Mouse (Mus musculus) neural tube, embryonic 12.5 days (tissue): Measurements from ENCODE around the gene Pdia5. TPM values are rescaled to one million over a fixed set of nuclear protein-coding genes. Genes with fewer than 3 reads are reported as not detected.

Source experiments
- ATAC-seq: fragments of 200-750 bp; cut with Nextera tagmentation; 2 replicates; pipeline ENCODE4 v1.8.0; 2017; ENCODE audit warnings: low read depth, mild to moderate bottlenecking, moderate TSS enrichment, moderate library complexity; ENCODE audit not compliant: low FRiP score
- H3K27ac ChIP-seq: fragments of 300-500 bp; sonication (generic); 2 replicates; pipeline ENCODE4 v1.5.1; 2016
- H3K27me3 ChIP-seq: fragments of 300-500 bp; sonication (generic); replicated peaks from 2 replicates; pipeline ENCODE4 v1.6.1; 2016; ENCODE audit warnings: mild to moderate bottlenecking
- H3K36me3 ChIP-seq: fragments of 300-500 bp; sonication (generic); 2 replicates; pipeline ENCODE4 v1.6.1; 2016; ENCODE audit warnings: mild to moderate bottlenecking
- H3K4me1 ChIP-seq: fragments of 300-500 bp; sonication (generic); 2 replicates; pipeline ENCODE4 v1.6.1; 2016
- H3K4me2 ChIP-seq: fragments of 300-500 bp; sonication (generic); replicated peaks from 2 replicates; pipeline ENCODE4 v1.6.1; 2016; ENCODE audit warnings: mild to moderate bottlenecking
- H3K4me3 ChIP-seq: fragments of 300-500 bp; sonication (generic); 2 replicates; pipeline ENCODE4 v1.5.1; 2016
- H3K9ac ChIP-seq: fragments of 300-500 bp; sonication (generic); 2 replicates; pipeline ENCODE4 v1.6.1; 2016; ENCODE audit warnings: mild to moderate bottlenecking
- H3K9me3 ChIP-seq: fragments of 300-500 bp; sonication (generic); 2 replicates; pipeline ENCODE4 v1.6.1; 2016; ENCODE audit warnings: mild to moderate bottlenecking
- WGBS: fragments of 180-500 bp; shearing (Covaris S2); methylation state at CpG from one replicate; pipeline ENCODE4 v1.1.7; 2016; 5-methylcytosine and 5-hydroxymethylcytosine counted together
- polyA plus RNA-seq: library from polyadenylated mRNA; unstranded; fragments of >200 nt; fragmentation: Nextera tagmentation; extraction: Ambion mirVana; gene quantifications from 2 replicates; pipeline ENCODE4 v1.2.1, GENCODE M21; 2016

Pdia5 gene
- polyA plus RNA-seq, 1 experiment from 2014 or later: 24.0 TPM

DNA sequence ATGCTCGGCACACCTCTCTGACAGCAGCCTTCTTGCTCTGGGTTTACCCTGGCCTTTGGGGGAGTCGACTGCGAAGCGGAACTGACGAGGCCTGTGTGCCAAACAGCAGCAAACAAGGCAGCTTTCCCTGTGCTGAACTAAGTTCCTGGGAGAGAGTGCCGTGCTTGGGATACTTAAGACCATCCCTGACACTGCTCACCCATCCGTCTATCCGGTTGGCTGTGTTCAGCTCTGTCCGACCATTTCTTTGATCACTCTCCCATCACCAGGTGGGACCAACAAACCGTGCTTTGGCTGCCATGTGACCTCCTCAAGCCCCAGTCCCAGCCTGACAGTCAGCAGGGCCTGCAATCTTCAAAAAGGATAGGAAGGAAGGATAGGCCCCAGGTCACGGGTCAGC, 32.4 kb downstream of the Pdia5 start:
- WGBS: 90% methylated on average over 11 of the region's 11 CpGs
- Histone ChIP-seq H3K4me2 (no peak overlapping the region), H3K4me1 (no peaks in the 10 kb centered on the region), H3K27ac (no peak overlapping the region), H3K9me3 (no peaks in the 10 kb centered on the region), H3K9ac (no peak overlapping the region), H3K27me3 (no peaks in the 10 kb centered on the region), H3K36me3 (peaks cover 8% of the 10 kb centered on the region; the same call in 1 of the 2 replicates), H3K4me3 (no peak overlapping the region)
- no peak for ATAC-seq

DNA sequence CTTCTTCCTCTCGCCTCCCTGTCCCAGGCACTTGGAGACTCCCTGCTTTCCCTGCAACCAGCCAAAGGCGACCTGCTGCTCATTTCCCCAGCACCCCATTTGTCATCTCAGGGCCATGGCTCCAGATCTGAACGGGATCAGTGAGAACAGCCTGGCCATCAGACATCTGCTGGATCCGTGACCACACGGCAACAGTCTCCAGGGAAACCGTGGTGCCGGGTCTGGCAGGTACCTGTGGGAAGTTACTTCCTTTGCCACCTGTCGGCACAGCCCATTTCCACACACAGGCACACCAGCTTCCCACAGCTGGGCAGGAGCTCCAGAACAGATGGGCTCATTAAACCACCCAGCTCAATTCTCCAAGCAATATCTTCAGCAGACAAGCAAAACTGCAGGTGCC, 33.2 kb downstream of the Pdia5 start:
- no peaks in the 10 kb centered on the region for H3K4me1 ChIP-seq
- H3K4me2 ChIP-seq: no peak overlapping the region
- H3K36me3 ChIP-seq: peaks cover 8% of the 10 kb centered on the region; the same call in 1 of the 2 replicates
- no peak overlapping the region for H3K9ac ChIP-seq
- H3K9me3 ChIP-seq: no peaks in the 10 kb centered on the region
- WGBS: 75% methylated on average over 8 of the region's 8 CpGs
- no peaks in the 10 kb centered on the region for H3K27me3 ChIP-seq
- no peak overlapping the region for H3K27ac ChIP-seq
- ATAC-seq: no peak
- no peak overlapping the region for H3K4me3 ChIP-seq

GRCm38 (mm10) chr16:35457011-35457419, 33.7 kb downstream of the Pdia5 start:
- peaks cover 8% of the 10 kb centered on the region; the same call in 1 of the 2 replicates for H3K36me3 ChIP-seq
- no peak overlapping the region for H3K9ac ChIP-seq
- no peak overlapping the region for H3K4me2 ChIP-seq
- no peak for ATAC-seq
- no peaks in the 10 kb centered on the region for H3K27me3 ChIP-seq
- no peaks in the 10 kb centered on the region for H3K4me1 ChIP-seq
- WGBS: 91% methylated on average over 7 of the region's 7 CpGs
- no peak overlapping the region for H3K27ac ChIP-seq
- no peaks in the 10 kb centered on the region for H3K9me3 ChIP-seq
- no peak overlapping the region for H3K4me3 ChIP-seq

DNA sequence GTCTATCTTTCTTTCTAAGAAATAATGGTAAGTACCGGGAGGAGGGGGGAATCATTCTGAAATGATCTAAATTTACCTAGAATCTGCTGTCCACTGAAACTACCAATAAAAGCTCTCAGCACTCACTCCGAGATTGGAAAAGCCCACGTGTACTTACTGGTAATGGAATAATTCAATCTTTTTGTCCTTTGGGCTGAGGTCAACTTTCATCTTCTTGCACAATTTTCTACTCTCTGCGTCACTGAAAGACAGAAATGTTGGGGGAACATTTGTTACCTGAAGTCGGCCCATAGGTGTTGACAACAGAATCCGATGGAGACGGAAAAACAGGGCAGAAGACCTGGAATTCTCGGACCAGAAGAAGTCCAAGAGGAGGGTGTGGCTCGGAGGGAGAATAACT, 34.4 kb downstream of the Pdia5 start:
- ATAC-seq: no peak
- WGBS: 93% methylated on average over 9 of the region's 9 CpGs
- no peak overlapping the region for H3K27ac ChIP-seq

DNA sequence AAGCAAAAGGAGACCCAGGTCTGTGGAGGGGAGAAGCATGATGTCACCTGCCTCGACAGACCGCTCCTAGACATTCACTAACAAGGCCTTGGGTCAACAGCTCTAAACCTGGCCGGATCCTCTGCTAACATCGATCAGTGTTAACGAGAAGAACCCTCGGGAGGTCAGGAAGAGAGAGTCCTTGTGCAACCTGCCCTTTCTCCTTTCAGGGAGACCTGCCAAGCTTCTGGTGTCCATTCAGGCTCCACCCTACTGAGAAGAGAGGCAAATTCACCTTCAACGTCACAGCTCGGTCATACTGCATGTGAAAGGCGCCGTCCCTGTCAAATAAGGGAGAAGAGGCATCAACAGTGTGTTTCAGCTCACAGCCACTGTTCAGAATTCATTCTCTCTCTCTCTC, 34.9 kb downstream of the Pdia5 start:
- Histone ChIP-seq H3K4me2 (no peak overlapping the region), H3K4me3 (no peak overlapping the region), H3K27me3 (no peaks in the 10 kb centered on the region), H3K4me1 (no peaks in the 10 kb centered on the region), H3K9ac (no peak overlapping the region), H3K9me3 (no peaks in the 10 kb centered on the region), H3K36me3 (peaks cover 8% of the 10 kb centered on the region; the same call in 1 of the 2 replicates), H3K27ac (no peak overlapping the region)
- 96% methylated on average over 10 of the region's 10 CpGs for WGBS
- no peak for ATAC-seq

More for the DNA sequence above, 34.4 kb downstream of the Pdia5 start:
- Histone ChIP-seq H3K9ac (no peak overlapping the region), H3K36me3 (peaks cover 8% of the 10 kb centered on the region; the same call in 1 of the 2 replicates), H3K4me3 (no peak overlapping the region), H3K9me3 (no peaks in the 10 kb centered on the region), H3K4me2 (no peak overlapping the region), H3K4me1 (no peaks in the 10 kb centered on the region), H3K27me3 (no peaks in the 10 kb centered on the region)

- no peaks in the 10 kb centered on the region for H3K4me1 ChIP-seq
- H3K9me3 ChIP-seq: no peaks in the 10 kb centered on the region
- ATAC-seq: no peak
- no peak overlapping the region for H3K9ac ChIP-seq
- H3K4me3 ChIP-seq: no peak overlapping the region
- H3K27ac ChIP-seq: no peak overlapping the region
- no peaks in the 10 kb centered on the region for H3K27me3 ChIP-seq
- H3K36me3 ChIP-seq: peaks cover 9% of the 10 kb centered on the region
- no peak overlapping the region for H3K4me2 ChIP-seq
- 93% methylated on average over 16 of the region's 16 CpGs for WGBS
Observed at GRCm38 (mm10) chr16:35450018-35450630, 40.5 kb downstream of the Pdia5 start.

- no peaks in the 10 kb centered on the region for H3K27me3 ChIP-seq
- no peaks in the 10 kb centered on the region for H3K36me3 ChIP-seq
- no peak overlapping the region for H3K9ac ChIP-seq
- H3K4me3 ChIP-seq: no peak overlapping the region
- no peak for ATAC-seq
- H3K4me1 ChIP-seq: no peaks in the 10 kb centered on the region
- no peak overlapping the region for H3K27ac ChIP-seq
- no peak overlapping the region for H3K4me2 ChIP-seq
- WGBS: 95% methylated on average over 4 of the region's 4 CpGs
- H3K9me3 ChIP-seq: no peaks in the 10 kb centered on the region
Observed at GRCm38 (mm10) chr16:35442026-35442415, 48.7 kb downstream of the Pdia5 start.

- Histone ChIP-seq H3K4me2 (no peak overlapping the region), H3K4me1 (no peaks in the 10 kb centered on the region), H3K27me3 (no peaks in the 10 kb centered on the region), H3K9ac (no peak overlapping the region), H3K9me3 (no peaks in the 10 kb centered on the region), H3K36me3 (no peaks in the 10 kb centered on the region), H3K27ac (no peak overlapping the region), H3K4me3 (no peak overlapping the region)
- ATAC-seq: no peak
- WGBS: 86% methylated on average over 9 of the region's 9 CpGs
Observed at GRCm38 (mm10) chr16:35441346-35442025, 49.2 kb downstream of the Pdia5 start.

DNA sequence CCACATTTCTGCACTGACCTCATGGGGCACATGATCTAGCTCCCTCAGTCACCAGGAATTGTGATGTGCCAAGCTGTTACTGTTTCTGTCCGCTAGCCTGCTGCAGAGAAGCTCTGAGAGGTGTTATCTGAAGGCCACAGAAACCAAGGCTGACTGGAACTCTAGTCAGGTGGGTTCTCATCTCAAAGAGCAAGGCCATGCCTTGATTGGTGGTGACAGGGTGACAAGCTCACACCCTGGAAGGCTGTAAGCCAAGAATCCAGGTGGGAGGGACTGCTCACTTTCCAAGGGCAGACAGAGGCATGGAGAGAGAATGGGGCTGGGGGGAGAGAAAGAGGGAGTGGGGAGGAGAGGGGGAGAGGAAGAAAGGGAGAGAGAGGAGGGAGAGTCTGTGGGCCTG, 51.6 kb downstream of the Pdia5 start:
- Histone ChIP-seq H3K4me1 (no peaks in the 10 kb centered on the region), H3K4me2 (no peak overlapping the region), H3K9me3 (no peaks in the 10 kb centered on the region), H3K9ac (no peak overlapping the region), H3K4me3 (no peak overlapping the region), H3K27me3 (no peaks in the 10 kb centered on the region), H3K27ac (no peak overlapping the region), H3K36me3 (no peaks in the 10 kb centered on the region)
- no peak for ATAC-seq
- WGBS: 87% methylated on average over 1 of the region's 1 CpGs

DNA sequence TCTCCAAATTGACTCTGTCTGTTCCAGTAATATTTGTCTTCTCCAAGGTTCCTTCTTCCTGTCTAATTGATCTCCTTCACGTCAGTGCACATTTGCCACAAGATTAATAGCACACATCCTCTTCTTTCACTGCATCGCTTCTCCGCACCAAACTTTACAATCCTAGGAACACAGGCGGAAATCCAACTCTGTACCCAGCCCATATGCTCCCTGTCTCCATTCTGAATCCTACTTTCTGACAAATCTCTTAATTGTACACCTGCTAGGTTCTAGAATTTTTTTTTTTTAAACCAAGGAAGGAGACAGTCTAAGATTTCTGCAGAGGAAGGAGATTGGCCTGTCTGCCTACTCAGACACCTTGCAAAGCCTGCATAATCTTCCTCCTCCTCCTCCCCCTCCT, 59.1 kb downstream of the Pdia5 start:
- Histone ChIP-seq H3K4me1 (no peaks in the 10 kb centered on the region), H3K36me3 (peaks cover 4% of the 10 kb centered on the region; the same call in 1 of the 2 replicates), H3K4me2 (no peak overlapping the region), H3K4me3 (no peak overlapping the region), H3K27me3 (no peaks in the 10 kb centered on the region), H3K9me3 (no peaks in the 10 kb centered on the region), H3K9ac (no peak overlapping the region), H3K27ac (no peak overlapping the region)
- WGBS: 79% methylated on average over 4 of the region's 4 CpGs
- no peak for ATAC-seq

DNA sequence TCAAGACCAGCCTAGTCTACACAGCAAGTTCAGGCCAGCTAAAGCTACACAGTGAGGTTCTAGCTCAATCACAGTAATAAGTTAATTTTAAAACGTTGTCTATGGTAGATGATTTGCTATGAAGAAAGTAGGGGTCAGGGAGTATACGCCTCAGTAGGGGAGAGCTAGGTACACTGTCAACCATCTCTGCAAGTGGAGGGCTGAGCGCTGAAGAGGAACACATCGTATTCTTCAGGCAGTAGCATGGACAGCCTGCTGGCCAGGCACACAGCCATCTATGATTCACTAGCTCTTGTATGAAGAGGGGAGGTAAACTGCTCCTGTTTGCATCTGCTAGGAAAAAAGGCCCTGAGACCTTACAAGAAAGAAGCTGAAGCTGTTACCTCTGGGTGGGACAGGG, 65.7 kb downstream of the Pdia5 start:
- WGBS: 90% methylated on average over 4 of the region's 4 CpGs
- no peaks in the 10 kb centered on the region for H3K9me3 ChIP-seq
- no peak overlapping the region for H3K4me2 ChIP-seq
- H3K9ac ChIP-seq: no peak overlapping the region
- H3K4me1 ChIP-seq: no peaks in the 10 kb centered on the region
- H3K36me3 ChIP-seq: peaks cover 4% of the 10 kb centered on the region; the same call in 1 of the 2 replicates
- H3K27ac ChIP-seq: no peak overlapping the region
- no peaks in the 10 kb centered on the region for H3K27me3 ChIP-seq
- no peak overlapping the region for H3K4me3 ChIP-seq
- no peak for ATAC-seq

DNA sequence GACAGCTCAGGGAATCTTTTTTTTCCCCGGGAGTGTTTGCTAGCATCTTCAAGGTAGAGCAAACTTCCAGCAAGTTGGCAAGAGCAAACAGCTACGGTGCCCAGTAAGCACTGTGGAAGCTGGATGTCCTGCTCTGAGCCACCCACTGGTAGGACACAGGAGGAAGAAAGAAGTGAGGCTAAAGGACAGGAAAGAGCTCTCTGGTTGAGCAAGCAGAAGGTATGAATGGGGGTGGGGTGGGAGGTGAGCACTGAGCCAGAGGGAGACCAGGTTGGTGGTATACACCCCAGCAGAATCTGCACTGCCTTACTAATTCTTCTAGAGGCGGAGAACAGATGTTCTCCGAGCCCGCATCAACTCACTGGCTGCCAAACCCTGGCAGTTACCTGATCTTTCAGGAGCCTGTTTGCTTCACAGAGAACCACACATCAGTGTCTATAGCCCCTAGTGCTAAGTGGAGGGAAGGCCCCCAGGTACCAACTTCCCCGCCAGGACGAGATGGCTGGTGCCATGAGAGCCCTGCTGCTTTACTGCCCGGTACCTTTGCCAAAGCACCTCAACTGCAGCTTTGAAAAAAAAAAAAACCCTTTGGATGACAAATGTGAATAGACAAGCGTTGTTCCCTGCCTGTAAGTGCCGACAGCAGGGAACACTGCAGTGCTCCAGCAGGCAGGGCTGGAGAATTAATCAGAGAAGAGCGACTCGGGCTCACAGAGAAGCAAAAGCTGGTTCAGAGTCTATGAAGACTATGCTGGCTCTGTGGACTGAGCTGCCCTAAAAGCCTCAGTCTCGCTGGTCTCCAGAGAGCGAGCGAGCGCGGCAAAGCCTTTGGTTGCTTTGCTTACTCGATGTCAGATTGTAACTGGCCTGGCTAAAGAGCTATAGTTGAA, 67.2 kb downstream of the Pdia5 start:
- Histone ChIP-seq H3K4me2 (no peak overlapping the region), H3K9me3 (no peaks in the 10 kb centered on the region), H3K27me3 (no peaks in the 10 kb centered on the region), H3K4me3 (no peak overlapping the region), H3K36me3 (no peaks in the 10 kb centered on the region), H3K9ac (no peak overlapping the region), H3K27ac (no peak overlapping the region), H3K4me1 (no peaks in the 10 kb centered on the region)
- ATAC-seq: no peak
- WGBS: 69% methylated on average over 18 of the region's 18 CpGs
